Mouse (Mus musculus): ENCODE results near the gene Pald1. TPM values are rescaled to one million over a fixed set of nuclear protein-coding genes. Genes with fewer than 3 reads are reported as not detected.

Gene Pald1
- total RNA-seq (2023; ENCODE audit: inconsistent age) = 0.64 to 2.1 TPM (median 1.3 TPM) in 4 replicates

GRCm38 (mm10) chr10:61383021-61383714 lies at the start of gene Pald1:
Gene Pald1, minus strand, starts transcription at chr10:61383530.

GRCm38 (mm10) chr10:61417672-61418071 lies 34.3 kb upstream of the Pald1 start, which contains the start of gene Nodal:
Gene Nodal, plus strand, starts transcription at chr10:61417972.

GRCm38 (mm10) chr10:61297477-61297876 lies 85.9 kb downstream of the Pald1 start, which contains the start of gene Prf1:
Gene Prf1, plus strand, starts transcription at chr10:61297833.

GRCm38 (mm10) chr10:61273081-61273843 lies 110.1 kb downstream of the Pald1 start, which contains the start of gene Adamts14:
Gene Adamts14, minus strand, starts transcription at chr10:61273438.

Other genes starting within 250 kb of the Pald1 start
- 92.9 to 98.9 TPM (median 95.0 TPM) in 4 replicates for gene Sgpl1, start 235.8 kb downstream of the Pald1 start, total RNA-seq (2023; ENCODE audit: inconsistent age)
- not detected in 4 replicates for gene Tbata, start 211.6 kb downstream of the Pald1 start, total RNA-seq (2023; ENCODE audit: inconsistent age)
- gene Adamts14, start 110.1 kb downstream of the Pald1 start, total RNA-seq (2023; ENCODE audit: inconsistent age) = 0.12 to 0.32 TPM (median 0.28 TPM) in 4 replicates
- 12.6 to 18.8 TPM (median 17.1 TPM) in 4 replicates for gene Prf1, start 85.7 kb downstream of the Pald1 start, total RNA-seq (2023; ENCODE audit: inconsistent age)
- gene Nodal, start 34.4 kb upstream of the Pald1 start, total RNA-seq (2023; ENCODE audit: inconsistent age) = not detected in 4 replicates
- gene Eif4ebp2, start 69.1 kb upstream of the Pald1 start, total RNA-seq (2023; ENCODE audit: inconsistent age) = 109 to 128 TPM (median 127 TPM) in 4 replicates
- 10.4 to 11.1 TPM (median 10.8 TPM) in 4 replicates for gene Lrrc20, start 92.3 kb upstream of the Pald1 start, total RNA-seq (2023; ENCODE audit: inconsistent age)
- gene Npffr1, start 212.0 kb upstream of the Pald1 start, total RNA-seq (2023; ENCODE audit: inconsistent age) = not detected in 4 replicates